Mouse (Mus musculus) spleen, adult 2 months (tissue): ENCODE results near the gene Gm17455.

ENCODE experiments used
- CTCF ChIP-seq: fragments of 200-500 bp; IDR thresholded peaks from 2 replicates; pipeline ENCODE4 v1.5.1; 2011; ENCODE audit warnings: mild to moderate bottlenecking, inconsistent platforms; ENCODE audit not compliant: insufficient read depth, insufficient read length, insufficient replicate concordance; ENCODE audit errors: extremely low read depth
- POLR2A ChIP-seq: fragments of 200-500 bp; IDR thresholded peaks from 2 replicates; pipeline ENCODE4 v1.6.1; 2011; ENCODE audit warnings: low read depth, low read length, inconsistent platforms

- no peak for TF ChIP-seq POLR2A
- TF ChIP-seq CTCF = no peak
Measured at GRCm38 (mm10) chr10:60354003-60354325, 45.6 kb upstream of the Gm17455 start.
